Mouse (Mus musculus) MN1 (cell line): ENCODE data around the gene Capn8.

Experiments
- DNase-seq: peaks from one replicate; pipeline ENCODE4 v3.0.0-alpha.2; 2016; ENCODE audit warnings: low spot score

Capn8 gene

DNA sequence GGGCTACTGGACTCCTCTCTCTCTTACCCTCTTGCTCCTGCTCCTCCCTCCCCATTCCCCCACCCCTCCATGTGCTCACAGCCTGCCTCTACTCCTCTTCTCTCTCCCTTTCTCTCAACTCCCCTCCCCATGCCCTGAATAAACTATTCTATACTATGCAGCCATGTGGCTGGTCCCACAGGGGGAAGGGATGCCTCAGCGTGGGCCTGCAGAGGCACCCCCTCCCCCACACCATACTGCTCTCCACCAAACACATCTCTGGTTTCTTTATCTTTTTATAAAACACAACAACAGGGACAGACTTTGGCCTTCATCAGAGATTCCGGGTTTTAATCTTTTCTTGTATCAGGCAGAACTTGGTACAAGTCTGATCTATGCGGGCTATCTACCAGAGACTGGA lies 114.4 kb downstream of the Capn8 start:
- no peak for DNase-seq

DNA sequence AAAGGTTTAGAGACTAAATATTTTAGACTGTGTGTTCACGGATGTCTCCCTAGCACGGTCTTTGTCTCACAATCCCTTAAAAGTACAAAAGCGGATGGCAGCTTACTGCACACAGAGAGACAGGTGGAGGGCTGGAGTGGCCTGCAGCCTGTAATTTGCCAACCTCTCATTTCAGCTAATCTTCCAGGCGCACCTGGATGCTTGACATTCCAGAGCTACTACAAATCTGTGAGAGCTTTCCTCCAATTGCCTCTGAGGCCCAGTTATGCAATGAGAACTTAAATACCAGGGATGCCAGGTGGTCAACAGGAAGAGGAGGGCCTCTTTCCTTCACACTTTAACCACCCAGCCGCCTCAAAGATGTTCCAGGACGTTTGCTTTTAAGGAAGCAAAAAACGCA lies 114.8 kb downstream of the Capn8 start:
- DNase-seq = no peak
